Mouse (Mus musculus) cerebral cortex, adult 2 months (tissue): Measurements from ENCODE around the gene Rabgap1l.

Source experiments
- WGBS: fragments of 180-500 bp; shearing (Covaris S2); methylation state at CpG from one replicate; pipeline ENCODE4 v1.1.7; 2018; 5-methylcytosine and 5-hydroxymethylcytosine counted together

Gene Rabgap1l

GRCm38 (mm10) chr1:160690516-160691195 lies 102.4 kb downstream of the Rabgap1l start:
- 89% methylated on average over 7 of the region's 7 CpGs for WGBS

GRCm38 (mm10) chr1:160684251-160684650 lies 108.8 kb downstream of the Rabgap1l start:
- 98% methylated on average over 2 of the region's 2 CpGs for whole genome bisulfite sequencing

DNA sequence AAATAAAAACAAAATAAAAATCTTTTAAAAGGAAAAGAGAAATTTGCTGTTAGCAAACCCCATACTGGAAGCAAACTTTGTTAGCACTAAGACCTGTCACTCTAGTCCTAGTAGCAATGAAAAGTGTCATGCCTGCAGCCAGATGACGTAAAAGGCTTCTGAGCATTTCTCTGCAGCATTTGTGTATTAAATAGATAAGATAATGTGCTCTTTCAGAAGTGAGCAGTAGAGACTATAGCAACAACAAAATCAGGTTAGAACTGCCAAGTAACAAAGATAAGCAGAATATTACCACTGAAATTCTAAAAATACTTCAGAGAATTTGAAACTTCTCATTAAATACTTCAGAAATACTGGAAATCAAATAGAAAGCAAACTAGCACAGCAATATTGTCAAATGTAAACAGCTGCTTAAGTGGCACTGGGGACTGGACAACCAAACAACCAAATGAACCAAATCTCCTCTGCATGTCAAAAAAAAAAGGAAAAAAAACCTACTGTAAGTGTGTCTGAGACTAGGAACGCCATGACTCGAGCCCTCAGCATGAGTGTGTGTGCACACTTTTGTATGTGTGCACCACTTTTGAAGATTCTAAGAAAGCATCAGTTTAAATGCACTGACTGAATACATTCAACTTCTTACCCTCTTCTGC lies 111.5 kb downstream of the Rabgap1l start:
- WGBS: 92% methylated on average over 3 of the region's 3 CpGs

DNA sequence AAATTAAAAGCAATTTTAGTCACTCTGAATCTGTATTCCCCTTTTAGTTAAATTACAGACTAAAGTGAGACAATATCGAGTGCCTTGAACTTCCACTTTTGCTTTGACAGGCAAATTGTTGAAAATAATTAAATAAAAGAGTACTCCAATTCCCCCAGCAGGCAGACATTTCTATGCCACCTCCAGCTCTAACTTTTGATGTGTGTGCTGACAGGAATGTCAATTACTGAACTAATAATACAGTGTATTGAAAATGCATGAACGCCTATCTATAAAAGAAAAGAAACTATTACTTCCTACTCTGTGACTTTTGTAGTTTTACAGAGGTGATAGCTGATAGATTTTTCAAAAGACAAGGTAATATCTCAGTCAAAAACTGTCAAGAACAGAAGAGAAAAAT lies 118.2 kb downstream of the Rabgap1l start:
- 78% methylated on average over 2 of the region's 2 CpGs for WGBS

GRCm38 (mm10) chr1:160672088-160672814 lies 120.8 kb downstream of the Rabgap1l start:
- 41% methylated on average over 3 of the region's 3 CpGs for WGBS

- WGBS: 59% methylated on average over 2 of the region's 2 CpGs
Observed at GRCm38 (mm10) chr1:160655806-160656470, 137.1 kb downstream of the Rabgap1l start.

DNA sequence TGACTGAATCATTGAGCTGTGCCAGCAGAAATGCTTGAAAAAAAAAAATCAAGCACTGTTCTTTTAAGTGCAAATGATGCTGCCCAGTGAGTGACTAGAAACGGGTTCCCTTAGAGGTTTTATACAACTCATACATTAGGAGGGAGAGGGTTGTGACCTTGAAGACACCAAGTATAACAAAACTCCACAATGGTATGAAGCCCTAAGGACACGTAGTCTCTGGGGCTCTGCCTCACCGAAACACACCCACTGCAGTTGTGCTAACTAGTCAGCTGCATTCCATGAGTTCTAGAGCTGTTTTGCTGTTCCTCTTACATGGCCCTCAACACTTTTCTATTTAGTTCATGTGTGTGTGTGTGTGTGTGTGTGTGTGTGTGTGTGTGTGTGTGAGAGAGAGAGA lies 141.3 kb downstream of the Rabgap1l start:
- 71% methylated on average over 3 of the region's 3 CpGs for WGBS

- 100% methylated on average over 3 of the region's 3 CpGs for WGBS
Observed at GRCm38 (mm10) chr1:160645416-160645815, 147.6 kb downstream of the Rabgap1l start.

GRCm38 (mm10) chr1:160628213-160628932 lies 164.6 kb downstream of the Rabgap1l start:
- WGBS: 66% methylated on average over 12 of the region's 12 CpGs

DNA sequence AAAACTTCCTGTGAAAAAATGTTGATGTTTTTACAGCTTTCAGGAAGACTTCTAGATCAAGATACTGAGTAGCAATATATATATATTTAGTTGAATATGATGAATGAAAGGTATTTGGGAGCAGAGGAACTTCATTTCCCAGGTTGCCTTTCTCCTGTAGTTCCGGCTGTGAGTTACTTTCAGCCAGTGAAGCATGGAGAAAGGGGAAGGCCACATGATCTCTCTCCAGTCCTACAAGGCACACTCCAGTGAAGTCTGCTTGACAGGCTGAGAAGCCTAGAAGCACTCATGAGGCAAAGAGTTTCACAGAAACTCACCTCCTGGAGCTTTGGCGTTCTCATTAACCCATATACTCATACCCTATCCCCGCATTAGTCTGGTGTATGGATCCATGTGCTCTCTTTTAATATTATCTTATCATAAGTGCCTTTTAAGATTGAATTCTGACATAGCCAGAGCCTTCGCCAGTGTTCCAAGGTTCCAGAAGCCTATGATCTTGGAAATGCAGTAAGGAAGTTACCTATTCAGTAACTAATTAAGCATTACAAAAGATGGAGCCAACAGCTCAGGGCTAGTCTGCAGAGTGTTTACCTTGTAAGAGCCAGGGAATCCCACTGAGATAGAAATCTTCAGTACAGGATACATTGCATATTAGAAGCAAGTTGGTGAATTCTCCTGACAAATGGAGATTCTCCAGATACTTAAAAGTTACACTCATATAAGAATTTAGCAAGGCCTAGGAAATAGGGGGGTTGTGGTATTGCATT lies 168.5 kb downstream of the Rabgap1l start:
- 91% methylated on average over 4 of the region's 4 CpGs for WGBS

DNA sequence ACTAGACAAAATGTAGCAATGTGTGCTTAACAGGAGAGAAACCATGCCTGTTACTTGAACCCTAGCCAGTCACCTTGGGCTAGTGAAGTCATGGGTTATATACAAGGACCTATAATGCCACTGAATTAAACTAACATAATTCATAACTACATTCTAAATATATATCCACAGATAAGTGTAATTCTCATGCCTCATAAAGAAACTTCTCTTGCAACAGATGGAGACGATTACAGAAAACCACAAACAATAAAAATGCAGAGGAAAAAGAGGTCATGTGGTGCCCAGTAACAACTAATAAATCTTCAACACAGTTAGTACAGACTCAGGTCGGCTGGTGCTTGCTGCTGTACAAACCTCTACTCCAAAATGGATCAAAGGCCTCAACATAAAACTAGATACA lies 174.8 kb downstream of the Rabgap1l start:
- 71% methylated on average over 2 of the region's 2 CpGs for WGBS

DNA sequence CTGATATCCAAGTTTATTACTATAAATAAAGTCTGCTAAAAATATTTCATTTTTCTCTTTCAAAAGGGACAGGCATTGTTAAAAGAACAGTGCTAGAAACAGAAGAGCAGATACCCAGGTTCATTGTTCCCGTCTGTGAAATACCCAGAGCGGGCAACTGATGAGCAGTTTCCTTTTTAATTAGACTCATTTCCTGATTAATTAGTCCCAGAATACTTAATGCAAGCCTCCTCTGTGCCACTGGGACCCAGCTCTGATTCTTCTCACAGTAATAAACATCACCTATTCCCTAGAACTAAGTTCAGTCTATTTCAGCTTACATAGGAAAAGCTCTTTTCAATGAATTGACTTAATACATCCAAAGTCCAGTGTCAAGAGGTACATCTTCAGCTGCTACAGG lies 186.6 kb downstream of the Rabgap1l start:
- 68% methylated on average over 2 of the region's 2 CpGs for WGBS

GRCm38 (mm10) chr1:160597369-160597768 lies 195.6 kb downstream of the Rabgap1l start:
- WGBS: 91% methylated on average over 1 of the region's 1 CpGs

DNA sequence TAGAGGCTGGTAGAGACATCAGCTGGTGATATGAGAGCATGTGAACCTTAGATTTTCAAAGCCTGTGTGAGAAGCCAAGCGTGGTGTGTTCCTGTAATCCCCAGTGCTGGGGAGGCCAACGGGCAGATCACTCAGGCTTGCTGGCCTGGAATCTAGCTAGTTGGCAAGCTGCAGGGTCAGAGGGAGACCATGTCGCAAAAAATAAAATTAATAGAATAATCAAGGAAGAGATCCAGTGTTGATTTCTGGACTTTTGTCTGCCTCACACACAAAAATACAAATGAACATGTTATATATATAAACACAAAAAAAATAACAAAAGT lies 196.1 kb downstream of the Rabgap1l start:
- 94% methylated on average over 3 of the region's 3 CpGs for WGBS

GRCm38 (mm10) chr1:160594576-160594975 lies 198.4 kb downstream of the Rabgap1l start:
- 90% methylated on average over 1 of the region's 1 CpGs for WGBS

DNA sequence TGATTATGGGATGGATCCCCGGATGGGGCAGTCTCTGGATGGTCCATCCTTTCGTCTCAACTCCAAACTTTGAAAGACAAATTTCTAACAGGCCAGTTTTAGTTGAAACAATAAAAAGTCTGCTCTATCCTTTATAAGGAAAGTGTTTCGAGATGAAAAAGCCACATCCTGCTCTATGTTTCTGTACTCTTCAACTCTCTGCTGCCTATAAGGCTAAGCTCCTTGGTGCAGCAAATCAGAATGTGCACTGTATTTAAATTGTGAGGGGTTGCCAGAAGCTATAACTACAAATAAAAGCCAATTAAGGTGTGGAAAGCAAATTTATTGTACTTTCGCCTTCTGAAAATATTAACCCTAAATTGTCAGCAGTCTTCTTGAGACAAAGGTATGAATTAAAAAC lies 198.9 kb downstream of the Rabgap1l start:
- WGBS: 90% methylated on average over 4 of the region's 4 CpGs

DNA sequence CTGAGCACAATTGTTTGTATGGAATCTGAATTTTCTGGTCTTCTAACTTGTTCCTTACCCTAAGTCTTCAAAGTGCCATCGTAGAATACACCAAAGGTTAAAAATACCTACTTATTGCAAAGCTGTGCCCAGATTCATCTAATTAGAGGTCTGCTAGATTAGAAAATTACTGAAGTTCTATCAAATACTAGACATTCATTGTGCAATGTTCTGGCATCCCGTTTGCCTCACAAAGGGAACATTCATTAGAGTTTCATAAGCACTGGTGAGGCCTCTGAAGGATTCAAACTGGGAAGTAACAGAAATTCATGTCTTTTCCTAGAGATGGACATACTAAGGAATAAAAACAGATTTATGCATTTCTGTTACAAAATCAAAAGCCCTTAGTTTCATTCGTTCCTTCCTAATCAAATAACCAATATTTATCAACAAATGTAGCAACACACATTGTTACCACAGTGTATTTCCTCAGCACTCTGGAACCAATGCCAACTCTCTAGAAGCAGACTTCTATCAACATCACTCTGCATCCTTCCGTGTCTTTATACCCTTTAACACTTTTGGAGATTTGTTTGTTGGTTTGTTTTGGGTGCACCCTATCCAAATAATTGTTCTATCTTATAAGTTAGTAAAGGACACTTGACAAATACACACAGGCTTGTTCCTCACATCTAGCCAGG lies 204.0 kb downstream of the Rabgap1l start:
- WGBS: 44% methylated on average over 4 of the region's 4 CpGs

DNA sequence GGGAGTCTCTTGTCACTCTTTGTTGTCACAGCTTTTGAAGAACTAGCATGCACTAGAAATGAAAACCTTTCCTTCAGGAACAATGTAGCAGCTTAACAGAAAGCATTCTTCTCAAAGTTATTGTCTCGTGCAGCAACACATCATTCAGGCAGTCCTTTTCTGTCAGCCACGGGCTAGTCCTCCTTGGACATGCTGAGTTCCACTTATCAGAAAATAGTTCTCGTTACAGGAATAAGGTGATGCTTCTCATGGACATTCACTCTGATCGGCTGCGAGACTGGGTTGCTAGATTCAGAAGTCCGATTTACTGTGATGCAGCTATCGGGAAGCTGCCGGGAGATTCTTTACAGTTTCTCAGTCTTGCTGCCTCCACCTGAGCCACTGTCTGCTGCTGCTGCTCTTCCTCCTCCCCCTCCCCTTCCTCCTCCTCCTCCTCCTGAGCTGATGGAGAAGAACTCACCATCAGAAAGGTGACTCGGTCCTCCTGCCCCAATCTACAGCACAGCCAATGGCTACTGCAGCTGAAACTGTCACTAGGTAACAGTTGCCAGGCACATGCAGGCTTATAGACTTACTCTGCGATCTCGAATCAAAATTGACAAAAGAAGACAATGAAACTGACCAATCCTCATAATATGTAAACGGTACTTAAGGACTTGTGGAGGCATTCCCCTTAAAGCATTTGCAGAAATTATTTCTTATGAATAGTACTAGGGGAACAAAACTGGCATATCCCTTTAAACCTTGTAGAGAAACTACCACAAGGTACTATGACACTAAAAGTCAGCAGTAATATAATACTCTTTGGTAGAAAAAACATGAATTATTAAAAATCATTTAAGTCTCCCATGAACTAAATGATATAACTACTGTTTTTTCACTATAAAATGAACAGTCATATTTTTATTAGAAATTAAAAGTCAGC lies 213.4 kb downstream of the Rabgap1l start:
- WGBS: 33% methylated on average over 12 of the region's 12 CpGs

GRCm38 (mm10) chr1:160576124-160576523 lies 216.9 kb downstream of the Rabgap1l start:
- 82% methylated on average over 4 of the region's 4 CpGs for WGBS
